Mouse (Mus musculus) intestine, postnatal 0 days (tissue): Measurements from ENCODE around the gene Pcbp1. TPM values are rescaled to one million over a fixed set of nuclear protein-coding genes. Genes with fewer than 3 reads are reported as not detected.
A peak's percentile ranks its signal among the peaks of the same experiment; 100 is the strongest.

Experiments used
- ATAC-seq: fragments of 200-750 bp; cut with Nextera tagmentation; 2 replicates; pipeline ENCODE4 v1.8.0; 2017; ENCODE audit warnings: mild to moderate bottlenecking, moderate TSS enrichment, moderate library complexity
- H3K27ac ChIP-seq: fragments of 300-500 bp; sonication (generic); 2 replicates; pipeline ENCODE4 v1.5.1; 2014; ENCODE audit warnings: mild to moderate bottlenecking, low read depth, low read length, moderate library complexity
- H3K27me3 ChIP-seq: fragments of 300-500 bp; sonication (generic); replicated peaks from 2 replicates; pipeline ENCODE4 v1.6.1; 2014; ENCODE audit warnings: low read length, mixed read lengths; ENCODE audit not compliant: control insufficient read depth, insufficient read depth
- H3K36me3 ChIP-seq: fragments of 300-500 bp; sonication (generic); 2 replicates; pipeline ENCODE4 v1.6.1; 2014; ENCODE audit warnings: mild to moderate bottlenecking, moderate library complexity; ENCODE audit not compliant: control insufficient read depth, insufficient read depth
- H3K4me1 ChIP-seq: fragments of 300-500 bp; sonication (generic); replicated peaks from 2 replicates; pipeline ENCODE4 v1.6.1; 2014; ENCODE audit warnings: antibody characterized with exemption, low read length, mixed read lengths; ENCODE audit not compliant: control insufficient read depth, insufficient read depth
- H3K4me2 ChIP-seq: fragments of 300-500 bp; sonication (generic); replicated peaks from 2 replicates; pipeline ENCODE4 v1.6.1; 2014; ENCODE audit warnings: low read depth, mild to moderate bottlenecking, moderate library complexity
- H3K4me3 ChIP-seq: fragments of 300-500 bp; sonication (generic); 2 replicates; pipeline ENCODE4 v1.5.1; 2014; ENCODE audit warnings: low read depth, low read length
- H3K9ac ChIP-seq: fragments of 300-500 bp; sonication (generic); 2 replicates; pipeline ENCODE4 v1.6.1; 2014; ENCODE audit warnings: mild to moderate bottlenecking, low read depth, low read length
- H3K9me3 ChIP-seq: fragments of 300-500 bp; sonication (generic); 2 replicates; pipeline ENCODE4 v1.6.1; 2016; ENCODE audit warnings: mixed run types; ENCODE audit not compliant: control insufficient read depth
- CTCF ChIP-seq: sonication (generic); IDR thresholded peaks from 2 replicates; pipeline ENCODE4 v1.5.1; 2016; ENCODE audit warnings: low read depth, mild to moderate bottlenecking, control low read depth, antibody characterized with exemption, moderate library complexity
- WGBS: fragments of 180-500 bp; shearing (Covaris S2); extraction: QIAGEN DNeasy Blood & Tissue Kit; methylation state at CpG from one replicate; pipeline ENCODE4 v1.1.7; 2014; 5-methylcytosine and 5-hydroxymethylcytosine counted together
- microRNA-seq: library from miRNA; unstranded; fragments of <30 nt; microRNA quantifications from one replicate; pipeline ENCODE4, GENCODE M21; 2016
- polyA plus RNA-seq: library from polyadenylated mRNA; unstranded; fragments of >200 nt; fragmentation: Nextera tagmentation; extraction: Ambion mirVana; gene quantifications from 2 replicates; pipeline ENCODE4 v1.2.1, GENCODE M21; 2015

The Pcbp1 gene
- polyA plus RNA-seq, 1 experiment from 2014 or later = 326 TPM

DNA sequence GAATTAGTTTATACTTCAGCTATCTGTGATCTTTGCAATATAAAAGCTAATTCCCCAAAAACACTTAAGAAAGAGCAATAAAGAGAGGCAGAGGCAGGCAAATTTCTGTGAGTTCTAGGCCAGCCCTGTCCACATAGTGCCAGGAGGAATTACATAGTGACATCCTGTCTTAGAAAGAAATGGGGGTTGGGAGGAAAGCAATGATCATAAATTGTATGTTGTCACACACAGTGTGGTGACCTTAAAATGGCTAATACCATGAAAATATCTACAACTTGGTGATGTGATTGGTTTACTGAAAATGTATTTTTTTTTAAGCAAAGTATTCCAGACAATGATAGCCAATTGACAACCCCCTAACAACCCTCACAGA lies 46.3 kb downstream of the Pcbp1 start:
- Histone ChIP-seq H3K4me3 (no peak overlapping the region), H3K9ac (no peak overlapping the region), H3K27me3 (no peaks in the 10 kb centered on the region), H3K27ac (0 out of 2 replicates have a peak overlapping the region, but pooled peaks have one; percentile 72), H3K36me3 (no peaks in the 10 kb centered on the region), H3K4me2 (no peak overlapping the region), H3K9me3 (no peaks in the 10 kb centered on the region), H3K4me1 (peaks cover 13% of the 10 kb centered on the region)
- ATAC-seq = no peak
- no peak for TF ChIP-seq CTCF

GRCm38 (mm10) chr6:86479311-86479710 lies 46.8 kb downstream of the Pcbp1 start:
- H3K4me2 ChIP-seq = no peak overlapping the region
- no peak for ATAC-seq
- H3K27ac ChIP-seq = 0 out of 2 replicates have a peak overlapping the region, but pooled peaks have one; percentile 7
- no peak overlapping the region for H3K4me3 ChIP-seq
- no peaks in the 10 kb centered on the region for H3K36me3 ChIP-seq
- no peak overlapping the region for H3K9ac ChIP-seq
- no peaks in the 10 kb centered on the region for H3K9me3 ChIP-seq
- peaks cover 13% of the 10 kb centered on the region for H3K4me1 ChIP-seq
- TF ChIP-seq CTCF = no peak
- 64% methylated on average over 3 of the region's 3 CpGs for WGBS
- H3K27me3 ChIP-seq = no peaks in the 10 kb centered on the region

DNA sequence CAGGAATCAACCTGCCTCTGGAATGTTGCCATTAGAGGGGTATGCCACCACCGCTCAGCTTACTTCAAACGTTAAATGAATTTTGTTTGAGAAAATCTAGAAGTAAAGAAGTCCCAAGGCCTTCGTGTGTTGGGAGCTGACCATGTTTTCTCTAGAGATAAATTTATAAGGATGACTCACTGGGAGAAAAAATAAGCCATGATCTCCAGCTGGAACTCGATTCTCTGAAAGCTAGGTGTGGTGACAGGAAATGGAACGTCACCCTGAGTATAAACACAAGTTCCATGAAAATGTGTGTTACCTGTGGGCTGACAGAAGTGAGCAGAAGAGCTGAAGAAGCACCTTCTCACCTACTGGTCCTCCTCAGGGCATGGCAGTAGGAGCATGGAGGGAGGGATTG lies 49.2 kb downstream of the Pcbp1 start:
- Histone ChIP-seq H3K4me3 (no peak overlapping the region), H3K4me2 (no peak overlapping the region), H3K27ac (peak overlapping the region; percentile 16; the same call in 1 of the 2 replicates), H3K36me3 (no peaks in the 10 kb centered on the region), H3K9me3 (no peaks in the 10 kb centered on the region), H3K9ac (no peak overlapping the region), H3K27me3 (no peaks in the 10 kb centered on the region), H3K4me1 (peaks cover 13% of the 10 kb centered on the region)
- ATAC-seq = no peak
- 58% methylated on average over 5 of the region's 5 CpGs for WGBS
- TF ChIP-seq CTCF = no peak

GRCm38 (mm10) chr6:86475462-86476167 lies 50.5 kb downstream of the Pcbp1 start:
- no peak for ATAC-seq
- Histone ChIP-seq H3K4me3 (no peak overlapping the region), H3K9ac (no peak overlapping the region), H3K4me1 (peaks cover 6% of the 10 kb centered on the region), H3K9me3 (no peaks in the 10 kb centered on the region), H3K27ac (peak overlapping the region; percentile 15; the same call in 1 of the 2 replicates), H3K36me3 (no peaks in the 10 kb centered on the region), H3K27me3 (no peaks in the 10 kb centered on the region), H3K4me2 (no peak overlapping the region)
- no peak for TF ChIP-seq CTCF
- 67% methylated on average over 9 of the region's 9 CpGs for WGBS

DNA sequence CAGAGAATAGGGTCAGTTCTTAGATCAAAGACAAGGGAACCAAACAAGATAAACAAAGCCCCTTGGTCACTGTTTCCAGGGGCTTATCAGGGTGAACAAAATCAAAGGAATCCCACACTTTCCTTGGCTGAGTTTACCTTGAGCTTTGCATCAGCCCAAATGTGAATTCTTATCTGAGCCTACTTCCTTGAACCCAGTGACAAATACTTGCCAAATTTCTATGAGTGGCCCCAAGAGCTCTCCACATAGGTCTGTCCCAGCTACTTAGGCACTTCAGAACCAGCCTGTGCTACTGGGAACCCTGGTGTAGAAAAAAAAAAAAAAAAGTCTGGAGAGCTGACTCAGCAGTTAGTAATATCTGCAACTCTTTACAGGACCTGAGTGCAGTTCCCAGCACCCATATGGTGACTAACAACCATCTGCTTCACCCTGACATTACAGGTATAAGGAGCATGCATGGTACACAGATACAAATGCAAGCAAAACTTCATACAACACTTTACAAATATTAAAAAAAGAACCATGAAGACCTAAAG lies 51.4 kb downstream of the Pcbp1 start:
- peaks cover 2% of the 10 kb centered on the region for H3K4me1 ChIP-seq
- H3K27ac ChIP-seq = no peak overlapping the region

More for the DNA sequence above, 51.4 kb downstream of the Pcbp1 start:
- TF ChIP-seq CTCF = no peak
- ATAC-seq = no peak
- Histone ChIP-seq H3K4me2 (no peak overlapping the region), H3K36me3 (peaks cover 7% of the 10 kb centered on the region; the same call in 1 of the 2 replicates), H3K4me3 (no peak overlapping the region), H3K9ac (no peak overlapping the region), H3K27me3 (no peaks in the 10 kb centered on the region), H3K9me3 (no peaks in the 10 kb centered on the region)

Small RNA genes within 50 kb of the gene (microRNA-seq; reads per million reads assigned to microRNA genes)
- not detected for gene Gm22184

Other genes starting within 250 kb of the Pcbp1 start
- gene Fam136a, start 160.7 kb downstream of the Pcbp1 start, polyA plus RNA-seq = 64.8 and 65.8 TPM in 2 replicates
- 196 and 204 TPM in 2 replicates for gene Snrpg, start 155.0 kb downstream of the Pcbp1 start, polyA plus RNA-seq
- 37.8 and 41.0 TPM in 2 replicates for gene Pcyox1, start 129.2 kb downstream of the Pcbp1 start, polyA plus RNA-seq
- gene Tia1, start 122.1 kb downstream of the Pcbp1 start, polyA plus RNA-seq = 33.0 and 35.7 TPM in 2 replicates
- gene Gm44790, start 99.7 kb downstream of the Pcbp1 start, polyA plus RNA-seq = not detected in 2 replicates
- gene C87436, start 87.9 kb downstream of the Pcbp1 start, polyA plus RNA-seq = 12.4 and 12.8 TPM in 2 replicates
- gene Asprv1, start 101.8 kb upstream of the Pcbp1 start, polyA plus RNA-seq = 1.3 and 1.6 TPM in 2 replicates
- gene Mxd1, start 142.8 kb upstream of the Pcbp1 start, polyA plus RNA-seq = 23.1 and 23.9 TPM in 2 replicates
- 86.4 and 97.1 TPM in 2 replicates for gene Snrnp27, start 158.2 kb upstream of the Pcbp1 start, polyA plus RNA-seq
- gene Gmcl1, start 207.1 kb upstream of the Pcbp1 start, polyA plus RNA-seq = 16.1 and 16.7 TPM in 2 replicates